Mouse (Mus musculus): ENCODE data around the gene Zfp64.

The Zfp64 gene

GRCm38 (mm10) chr2:168851545-168851944, 103.8 kb downstream of the Zfp64 start:
- DNase-seq (ENCODE audit: low spot score in 2 of 2), result no peak

- DNase-seq (ENCODE audit: low spot score in 2 of 2), result no peak
Observed at GRCm38 (mm10) chr2:168848553-168848952, 106.8 kb downstream of the Zfp64 start.

- DNase-seq (ENCODE audit: low spot score in 2 of 2), result no peak
Observed at GRCm38 (mm10) chr2:168846180-168846720, 109.1 kb downstream of the Zfp64 start.

Data from natural killer cell, adult 2 months (primary cell).